Mouse (Mus musculus) liver, adult (tissue): Measurements from ENCODE around the gene Fxyd3.

Experiments used
- GATA4 ChIP-seq: IDR thresholded peaks from 2 replicates; pipeline ENCODE4 v1.6.1; 2014; ENCODE audit warnings: mild to moderate bottlenecking, low read length; ENCODE audit not compliant: insufficient replicate concordance

Gene Fxyd3

DNA sequence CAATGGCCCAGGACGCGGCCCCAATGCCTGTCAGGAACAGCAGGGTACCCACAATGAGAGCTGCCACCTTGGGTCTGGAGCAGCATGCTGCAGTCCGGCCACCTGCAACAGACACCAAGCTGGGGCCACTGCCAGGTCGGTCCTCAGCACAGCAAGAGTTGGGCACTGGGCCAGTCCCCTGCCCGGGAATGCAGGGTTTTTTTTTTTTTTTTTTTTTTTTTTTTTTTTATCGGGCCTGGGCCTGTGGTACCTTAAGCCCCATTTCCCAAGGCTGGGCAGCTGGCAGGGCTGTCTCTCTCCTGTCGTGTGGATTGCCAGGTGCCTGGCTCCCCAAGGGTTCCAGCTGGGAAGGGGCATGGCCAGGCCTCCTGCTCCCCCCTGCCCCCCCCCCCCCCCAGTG is 32.6 kb upstream of the Fxyd3 start:
- no peak for TF ChIP-seq GATA4

DNA sequence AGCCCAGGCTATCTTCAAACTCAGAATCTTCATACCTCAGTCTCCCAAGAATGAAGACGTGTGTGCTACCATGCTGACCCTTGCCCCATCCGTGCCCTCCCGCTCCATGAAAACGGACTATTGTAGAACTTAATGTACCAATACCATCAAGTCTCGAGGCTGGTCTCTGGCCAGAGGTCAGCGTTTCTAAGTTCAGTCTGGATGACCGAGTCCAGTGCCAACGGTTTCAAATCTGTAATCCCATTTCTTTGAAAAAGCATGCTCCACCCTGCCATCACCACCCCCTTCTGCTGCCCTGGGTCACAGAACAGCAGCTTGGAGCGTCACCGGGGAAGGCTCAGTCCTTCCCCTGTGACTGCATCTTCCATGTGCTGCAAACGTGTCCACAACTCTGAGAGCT is 31.3 kb upstream of the Fxyd3 start:
- no peak for TF ChIP-seq GATA4

DNA sequence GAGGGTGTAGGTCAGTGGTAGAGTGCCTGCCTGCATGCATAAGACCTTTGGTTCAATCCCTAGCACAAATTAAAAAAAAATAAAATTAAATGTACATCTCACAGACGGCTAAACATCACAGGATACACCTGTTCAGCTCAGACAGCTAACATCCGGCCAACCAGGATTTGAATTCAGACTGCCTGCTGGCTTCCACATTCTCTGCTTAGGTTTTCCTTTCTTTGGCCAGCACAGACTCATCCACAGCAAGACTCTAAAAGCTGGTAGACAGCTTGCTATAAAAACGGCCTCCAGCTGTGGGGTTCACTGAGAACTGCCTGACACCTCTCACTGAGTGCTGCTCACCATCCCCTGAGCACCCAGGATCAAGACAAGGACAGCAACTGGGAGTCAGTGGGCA is 29.7 kb upstream of the Fxyd3 start:
- TF ChIP-seq GATA4, result no peak

DNA sequence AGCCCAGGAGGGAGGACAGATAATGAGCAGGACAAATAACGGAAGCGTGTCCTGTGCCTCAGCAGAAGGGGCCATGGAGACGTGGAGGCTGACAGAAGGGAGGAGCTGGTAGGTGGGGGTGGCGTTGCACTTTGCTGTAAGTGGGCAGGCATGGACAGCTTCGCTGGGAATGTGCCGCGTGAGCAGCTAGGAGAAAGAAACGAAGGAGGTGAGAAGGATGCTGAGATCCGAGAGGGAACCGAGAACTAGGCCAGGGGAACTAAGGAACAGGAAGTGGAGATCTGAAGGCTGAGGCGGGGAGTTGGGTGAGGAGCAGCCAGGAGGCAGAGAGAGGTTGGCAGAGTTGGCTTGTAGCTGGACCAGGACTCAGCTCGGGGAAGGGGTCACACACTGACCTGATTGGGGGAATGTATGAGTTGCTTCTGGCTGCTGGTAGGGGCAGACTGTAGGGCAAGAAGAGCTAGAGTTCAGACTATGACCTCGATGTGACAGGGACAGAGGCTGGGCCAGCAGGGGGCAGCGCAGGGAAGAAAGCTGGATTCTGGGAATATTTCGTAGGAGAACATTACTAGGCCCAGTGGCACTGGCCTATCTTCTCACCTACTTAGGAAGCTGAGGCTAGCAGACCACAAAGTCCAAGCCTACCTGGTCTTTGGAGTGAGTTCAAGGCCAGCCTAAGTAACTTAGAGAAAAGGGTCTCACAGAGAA is 28.7 kb upstream of the Fxyd3 start:
- TF ChIP-seq GATA4, result no peak

DNA sequence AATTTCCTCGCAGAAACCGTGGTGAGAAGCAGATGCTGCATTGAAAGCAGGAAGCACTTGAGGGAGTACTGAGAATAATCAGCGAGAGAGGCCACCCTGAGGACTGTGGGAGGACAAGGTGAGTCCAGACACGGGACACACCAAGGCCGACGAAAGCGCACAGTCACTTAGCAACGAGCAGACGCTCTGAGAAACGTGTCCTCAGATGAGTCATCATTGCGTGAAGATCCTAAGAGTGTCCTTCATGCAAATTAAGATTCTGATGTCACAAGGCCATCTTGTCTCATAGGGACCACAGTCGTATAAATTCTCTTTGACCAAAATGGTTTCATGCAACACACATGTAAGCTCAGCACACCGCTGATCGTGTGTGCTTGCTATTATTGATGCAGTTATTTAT is 24.3 kb upstream of the Fxyd3 start:
- TF ChIP-seq GATA4, result no peak

DNA sequence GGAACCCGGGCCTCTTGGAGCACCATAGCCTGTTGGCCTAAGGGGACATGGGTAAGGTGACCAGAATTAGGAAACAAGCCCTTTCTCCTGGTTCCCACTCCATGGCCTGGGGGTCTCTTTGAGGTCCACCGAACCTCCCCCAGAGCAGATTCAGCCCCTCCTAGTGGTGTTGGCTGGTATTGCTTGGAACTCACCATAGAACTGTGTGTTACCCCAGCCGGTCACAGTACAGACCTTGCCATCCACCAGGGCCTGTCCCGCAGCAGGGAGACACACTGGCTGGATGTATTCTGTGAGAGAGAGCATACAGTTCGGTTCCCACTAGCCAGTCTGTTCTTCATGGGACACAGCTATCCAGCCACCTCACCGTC is 23.1 kb upstream of the Fxyd3 start:
- TF ChIP-seq GATA4, result no peak

DNA sequence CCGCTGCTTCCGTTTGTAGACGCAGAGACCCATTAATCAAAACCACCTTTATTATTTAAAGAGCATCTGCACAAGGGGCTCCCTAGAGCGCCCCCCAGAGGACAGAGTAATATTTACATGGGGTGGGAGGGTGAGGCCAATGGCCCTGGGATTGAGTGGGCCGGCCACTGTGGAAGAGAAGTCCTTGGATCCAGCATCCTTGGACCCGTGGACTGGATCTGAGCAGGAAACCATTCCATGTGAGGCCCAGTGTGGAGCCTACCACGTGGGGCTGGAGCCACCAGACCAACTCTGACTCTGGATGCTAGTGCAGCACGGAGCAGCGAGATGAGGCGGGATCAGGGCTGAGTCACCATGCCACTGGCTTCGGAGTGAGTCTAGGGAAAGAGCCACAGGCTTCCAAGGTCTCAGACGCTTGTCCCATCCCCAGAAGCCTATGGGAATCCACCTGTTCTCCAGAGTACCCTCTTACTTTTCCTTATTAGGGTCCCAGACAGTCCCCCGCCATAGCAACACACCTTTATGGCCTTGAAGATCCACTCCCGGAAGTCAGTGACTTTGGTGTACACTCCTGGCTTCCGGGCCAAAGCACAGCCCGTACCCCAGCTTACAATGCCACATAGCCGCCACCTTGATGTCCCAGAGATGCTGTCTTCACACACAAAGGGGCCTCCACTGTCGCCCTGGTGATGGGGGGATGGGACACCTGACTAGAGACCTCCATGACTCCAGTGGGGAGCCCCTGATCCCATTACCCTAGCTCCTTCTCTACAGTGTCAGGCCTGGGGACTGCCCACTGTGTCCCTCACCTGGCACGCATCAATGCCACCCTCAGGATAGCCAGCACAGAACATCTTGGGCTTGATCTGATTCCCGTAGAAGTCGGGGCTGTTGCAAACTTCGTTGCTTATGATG is 22.4 kb upstream of the Fxyd3 start:
- TF ChIP-seq GATA4, result no peak

DNA sequence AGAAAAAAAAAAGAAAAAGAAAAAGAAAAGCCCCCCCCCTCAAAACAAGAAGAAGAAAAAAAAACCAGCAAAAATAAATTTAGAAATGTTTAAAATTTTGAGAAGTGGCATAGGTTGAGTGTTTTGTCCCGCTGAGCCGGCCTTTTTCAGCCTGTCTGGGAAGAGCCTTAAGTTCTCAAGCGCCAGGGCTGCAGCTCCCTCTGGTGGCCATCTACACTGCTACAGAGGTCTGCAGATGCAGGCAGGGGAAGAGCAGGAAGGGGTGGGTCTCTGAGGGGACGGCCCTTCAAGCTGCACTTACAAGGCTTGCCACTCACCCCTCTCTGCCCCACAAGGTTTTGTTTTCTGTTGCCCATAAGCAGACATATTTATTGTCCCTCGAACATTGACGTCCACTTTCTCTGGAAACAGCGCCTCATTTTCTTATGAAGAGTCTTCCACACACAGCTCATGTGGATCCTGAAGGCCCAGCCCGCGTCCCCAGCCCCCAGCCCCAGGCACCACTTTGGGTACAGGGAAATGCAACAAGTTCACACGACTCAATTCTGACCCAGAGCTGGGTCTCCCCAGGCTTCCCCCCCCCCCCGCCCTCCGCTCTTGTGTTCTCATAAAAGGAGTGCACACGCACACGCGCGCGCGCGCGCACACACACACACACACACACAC is 21.2 kb upstream of the Fxyd3 start:
- no peak for TF ChIP-seq GATA4

DNA sequence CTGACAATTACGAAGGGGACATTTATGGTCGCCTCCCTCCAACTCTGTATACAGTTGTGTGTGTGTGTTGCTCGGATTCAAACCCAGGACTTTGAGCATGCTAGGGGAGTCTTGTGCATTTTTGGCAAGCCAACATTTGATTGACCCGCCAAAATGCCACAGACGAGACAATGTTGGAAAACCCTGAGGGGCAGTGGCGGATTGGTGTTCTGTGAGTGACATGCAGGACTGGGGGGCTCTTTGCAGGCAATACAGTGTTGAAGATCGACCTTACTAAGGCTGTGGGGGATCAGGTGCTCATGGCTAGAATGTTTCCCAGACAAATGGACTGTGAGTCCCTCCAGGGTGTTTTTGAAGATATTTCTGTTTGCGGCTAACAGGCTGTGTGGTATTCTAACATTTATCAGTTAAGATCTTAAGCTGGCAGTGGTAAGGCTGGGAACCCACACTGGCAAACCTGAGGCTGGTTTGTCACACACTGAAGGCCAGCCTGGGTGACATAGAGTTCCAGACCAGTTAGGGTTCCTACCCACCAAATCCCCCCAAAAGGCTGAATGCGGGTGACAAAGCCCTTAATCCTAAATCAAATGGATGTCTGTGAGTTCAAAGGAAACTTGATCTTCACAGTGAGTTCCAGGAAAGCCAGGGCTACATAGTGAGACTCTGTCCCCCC is 20.5 kb upstream of the Fxyd3 start:
- no peak for TF ChIP-seq GATA4

DNA sequence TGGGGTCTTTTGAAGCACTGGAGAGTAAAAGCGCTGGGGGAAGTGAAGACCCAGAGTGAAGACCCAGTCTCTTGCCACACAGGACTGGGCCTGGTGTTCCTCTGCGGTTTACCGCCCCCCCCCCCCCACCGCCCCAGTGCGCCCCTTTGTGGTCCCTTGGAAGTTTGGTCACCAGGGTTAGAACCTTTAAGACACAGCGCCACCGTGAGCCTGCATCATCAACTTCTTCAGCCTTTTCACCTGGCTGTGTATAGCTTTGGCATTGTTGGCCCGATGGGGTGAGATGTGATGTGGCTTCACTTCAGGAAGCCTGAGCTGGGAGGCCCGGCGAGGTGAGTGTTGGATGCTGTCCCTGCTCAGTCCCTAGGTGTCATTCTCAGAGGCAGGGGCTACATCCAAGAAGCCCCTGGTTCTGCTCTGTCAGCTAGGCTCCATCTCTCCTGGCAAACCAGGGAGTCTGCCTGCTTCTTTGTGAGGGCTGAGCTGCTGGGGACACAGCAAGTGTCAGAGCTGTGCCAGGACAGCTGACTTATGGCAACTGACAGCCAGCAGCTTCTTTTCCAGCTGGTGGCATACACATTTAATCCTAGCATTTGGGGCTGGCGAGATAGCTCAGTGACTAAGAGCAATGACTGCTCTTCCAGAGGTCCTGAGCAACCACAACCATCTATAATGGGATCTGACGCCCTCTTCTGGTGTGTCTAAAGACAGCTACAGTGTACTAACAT is 18.4 kb upstream of the Fxyd3 start:
- no peak for TF ChIP-seq GATA4

DNA sequence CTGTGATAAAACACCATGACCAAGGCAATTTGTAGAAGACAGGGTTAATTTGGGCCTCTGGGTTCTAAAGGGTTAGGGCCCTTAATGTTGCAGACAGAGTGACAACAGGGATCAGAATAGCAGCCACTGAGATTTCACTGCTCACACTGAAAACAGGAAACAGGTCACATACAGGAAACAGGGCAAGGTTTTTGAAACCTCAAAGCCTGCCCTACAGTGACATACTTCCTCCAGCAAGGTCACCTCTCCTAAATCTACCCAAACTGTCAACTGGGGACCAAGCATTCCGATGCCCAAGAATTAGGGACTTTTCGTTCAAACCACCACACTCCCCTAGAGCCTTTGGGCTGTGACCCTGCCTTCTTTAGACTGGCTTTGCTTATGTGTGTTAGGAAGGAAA is 13.2 kb upstream of the Fxyd3 start:
- TF ChIP-seq GATA4, result no peak

DNA sequence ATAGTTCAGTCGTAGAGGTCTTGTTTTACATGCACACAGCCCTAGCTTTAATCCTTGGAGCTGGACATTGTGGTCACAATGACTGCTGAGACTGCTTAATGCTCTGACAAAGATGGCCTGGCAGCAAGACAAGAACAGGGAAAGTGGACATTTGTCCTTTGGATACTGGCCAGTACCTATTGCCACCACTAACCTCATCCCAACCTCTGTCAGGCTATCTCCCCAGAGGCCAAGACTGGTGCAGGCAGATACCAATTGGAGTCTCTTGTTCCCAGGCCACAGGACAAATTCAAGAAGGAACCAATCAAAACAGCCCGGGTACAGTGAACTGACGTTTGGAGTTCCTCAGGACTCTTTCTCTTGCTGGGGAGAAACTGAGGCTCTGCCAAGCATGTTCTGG is 11.7 kb upstream of the Fxyd3 start:
- no peak for TF ChIP-seq GATA4

DNA sequence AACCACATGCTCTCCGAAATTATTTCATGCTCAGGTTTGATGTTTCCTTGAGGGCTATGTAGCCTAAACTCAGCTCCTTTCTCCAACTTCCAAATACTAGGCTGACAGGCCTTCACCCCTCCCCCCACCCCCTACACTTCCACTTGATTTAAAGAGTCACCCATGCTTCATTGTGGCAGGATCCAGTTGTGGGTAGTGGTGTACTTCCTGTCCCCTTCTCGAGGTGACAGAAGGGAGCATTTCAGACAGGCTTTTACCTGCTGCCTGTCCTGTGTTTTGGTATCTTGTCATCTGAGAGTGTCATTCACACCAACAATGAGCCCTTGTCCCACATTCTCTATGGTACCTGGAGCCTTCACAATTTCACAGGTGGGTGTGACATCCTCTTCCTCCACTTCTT is 10.8 kb upstream of the Fxyd3 start:
- TF ChIP-seq GATA4, result no peak

DNA sequence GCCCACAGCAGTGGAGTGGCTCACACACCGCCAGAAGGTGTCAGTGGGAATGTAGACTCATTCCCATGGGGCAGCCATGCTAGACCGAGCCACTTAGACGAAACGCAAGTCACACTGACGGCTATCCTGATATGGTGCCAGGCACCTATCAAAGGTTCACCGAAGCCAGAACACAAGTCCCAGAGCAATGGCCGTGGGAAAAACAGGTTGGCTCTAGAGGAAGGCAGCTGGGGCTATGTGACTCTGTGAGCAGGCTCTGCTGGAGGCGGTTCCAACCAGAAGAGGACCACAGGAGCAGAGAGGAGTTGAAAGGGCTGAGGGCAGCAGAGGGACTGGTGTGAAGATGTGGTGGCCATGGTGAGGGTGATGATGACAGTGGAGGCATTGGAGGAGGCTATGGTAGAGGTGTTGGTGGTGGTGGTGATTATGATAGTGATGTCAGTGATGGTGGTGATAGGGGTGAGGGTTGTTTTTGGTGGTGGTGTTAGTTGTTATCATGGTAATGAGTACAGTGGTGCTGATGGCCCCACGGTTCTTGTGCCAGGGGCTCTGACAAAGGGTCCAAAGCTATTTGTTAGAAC is 9.8 kb upstream of the Fxyd3 start:
- TF ChIP-seq GATA4, result no peak
